Mouse (Mus musculus): Measurements from ENCODE around the gene Sox15. TPM values are rescaled to one million over a fixed set of nuclear protein-coding genes. Genes with fewer than 3 reads are reported as not detected.

Gene Sox15
- polyA plus RNA-seq, 1 experiment from 2014 or later: not detected

- no peak overlapping the region for H3K4me3 ChIP-seq (ENCODE audit: low read depth, low read length)
- no peaks in the 10 kb centered on the region for H3K9me3 ChIP-seq (replicated peaks; ENCODE audit: control insufficient read depth, low read length)
- no peak overlapping the region for H3K27ac ChIP-seq (replicated peaks; ENCODE audit: low read depth, low read length)
- DNase-seq (ENCODE audit: low spot score) (no peak), ATAC-seq (replicated peaks; ENCODE audit: insufficient number of reproducible peaks, low FRiP score, low TSS enrichment, low read depth) (no peak)
- H3K27me3 ChIP-seq (ENCODE audit: control insufficient read depth, insufficient read depth, low read length): no peaks in the 10 kb centered on the region
- no peaks in the 10 kb centered on the region for H3K36me3 ChIP-seq (replicated peaks; ENCODE audit: control insufficient read depth, insufficient read depth, low read depth, low read length)
- no peak overlapping the region for H3K4me2 ChIP-seq (ENCODE audit: low read depth, low read length)
- no peaks in the 10 kb centered on the region; the same call in 1 of the 2 replicates for H3K4me1 ChIP-seq (ENCODE audit: control insufficient read depth, insufficient read depth, low read length)
- H3K9ac ChIP-seq (replicated peaks; ENCODE audit: low read length): no peak overlapping the region
- 83% methylated on average over 7 of the region's 7 CpGs for WGBS
Measured at GRCm38 (mm10) chr11:69683576-69683975, 28.5 kb downstream of the Sox15 start.

- H3K9ac ChIP-seq (replicated peaks; ENCODE audit: low read length): no peak overlapping the region
- no peaks in the 10 kb centered on the region for H3K9me3 ChIP-seq (replicated peaks; ENCODE audit: control insufficient read depth, low read length)
- 75% methylated on average over 12 of the region's 12 CpGs for WGBS
- H3K4me3 ChIP-seq (ENCODE audit: low read depth, low read length): no peak overlapping the region
- no peaks in the 10 kb centered on the region for H3K27me3 ChIP-seq (ENCODE audit: control insufficient read depth, insufficient read depth, low read length)
- DNase-seq (ENCODE audit: low spot score): no peak
- H3K27ac ChIP-seq (replicated peaks; ENCODE audit: low read depth, low read length): no peak overlapping the region
- H3K4me1 ChIP-seq (ENCODE audit: control insufficient read depth, insufficient read depth, low read length): no peaks in the 10 kb centered on the region; the same call in 1 of the 2 replicates
- no peaks in the 10 kb centered on the region for H3K36me3 ChIP-seq (replicated peaks; ENCODE audit: control insufficient read depth, insufficient read depth, low read depth, low read length)
- no peak for ATAC-seq (replicated peaks; ENCODE audit: insufficient number of reproducible peaks, low FRiP score, low TSS enrichment, low read depth)
- no peak overlapping the region for H3K4me2 ChIP-seq (ENCODE audit: low read depth, low read length)
Measured at GRCm38 (mm10) chr11:69684128-69684745, 29.1 kb downstream of the Sox15 start.

DNA sequence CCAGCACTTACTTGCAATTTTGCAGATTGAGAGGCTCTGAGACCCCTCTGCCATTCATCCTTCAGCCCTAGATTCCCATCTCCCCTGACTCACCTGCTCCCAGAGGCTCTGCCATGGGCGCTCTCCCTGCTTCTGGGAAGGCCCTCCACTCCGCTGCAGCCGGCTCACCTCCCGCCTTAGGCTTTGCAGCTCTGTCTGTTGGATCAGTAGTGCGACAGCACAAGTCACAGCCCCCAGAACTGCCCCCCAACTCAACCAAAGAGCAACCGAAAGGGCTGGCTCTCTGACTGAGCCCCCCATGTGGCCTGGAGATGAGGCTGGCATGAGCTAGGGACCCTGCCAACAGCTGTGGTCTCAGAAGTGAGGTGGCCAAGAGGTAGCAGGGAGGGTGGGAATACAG lies 29.8 kb downstream of the Sox15 start:
- H3K4me1 ChIP-seq (ENCODE audit: control insufficient read depth, insufficient read depth, low read length): no peaks in the 10 kb centered on the region; the same call in 1 of the 2 replicates
- H3K4me3 ChIP-seq (ENCODE audit: low read depth, low read length): no peak overlapping the region

GRCm38 (mm10) chr11:69685526-69686148 lies 30.5 kb downstream of the Sox15 start, which contains the start of gene Tnfsf13:
Tnfsf13 (minus strand) TSS chr11:69685784.
- DNase-seq (ENCODE audit: low spot score) (no peak), ATAC-seq (replicated peaks; ENCODE audit: insufficient number of reproducible peaks, low FRiP score, low TSS enrichment, low read depth) (no peak)
- Histone ChIP-seq H3K36me3 (replicated peaks; ENCODE audit: control insufficient read depth, insufficient read depth, low read depth, low read length) (no peaks in the 10 kb centered on the region), H3K9ac (replicated peaks; ENCODE audit: low read length) (0 out of 2 replicates have a peak within 1 kb of the TSS, but pooled peaks have one; percentile 14), H3K4me2 (ENCODE audit: low read depth, low read length) (no peak within 1 kb of the TSS), H3K9me3 (replicated peaks; ENCODE audit: control insufficient read depth, low read length) (no peaks in the 10 kb centered on the region), H3K4me3 (ENCODE audit: low read depth, low read length) (no peak within 1 kb of the TSS), H3K4me1 (ENCODE audit: control insufficient read depth, insufficient read depth, low read length) (no peaks in the 10 kb centered on the region), H3K27ac (replicated peaks; ENCODE audit: low read depth, low read length) (no peak within 1 kb of the TSS), H3K27me3 (ENCODE audit: control insufficient read depth, insufficient read depth, low read length) (no peaks in the 10 kb centered on the region)
- WGBS: 74% methylated on average over 10 of the region's 10 CpGs

More for the DNA sequence above, 29.8 kb downstream of the Sox15 start:
- DNase-seq (ENCODE audit: low spot score): no peak
- WGBS: 80% methylated on average over 6 of the region's 6 CpGs
- Histone ChIP-seq H3K4me2 (ENCODE audit: low read depth, low read length) (no peak overlapping the region), H3K9ac (replicated peaks; ENCODE audit: low read length) (no peak overlapping the region), H3K9me3 (replicated peaks; ENCODE audit: control insufficient read depth, low read length) (no peaks in the 10 kb centered on the region), H3K27ac (replicated peaks; ENCODE audit: low read depth, low read length) (no peak overlapping the region), H3K36me3 (replicated peaks; ENCODE audit: control insufficient read depth, insufficient read depth, low read depth, low read length) (no peaks in the 10 kb centered on the region), H3K27me3 (ENCODE audit: control insufficient read depth, insufficient read depth, low read length) (no peaks in the 10 kb centered on the region)
- ATAC-seq (replicated peaks; ENCODE audit: insufficient number of reproducible peaks, low FRiP score, low TSS enrichment, low read depth): no peak

DNA sequence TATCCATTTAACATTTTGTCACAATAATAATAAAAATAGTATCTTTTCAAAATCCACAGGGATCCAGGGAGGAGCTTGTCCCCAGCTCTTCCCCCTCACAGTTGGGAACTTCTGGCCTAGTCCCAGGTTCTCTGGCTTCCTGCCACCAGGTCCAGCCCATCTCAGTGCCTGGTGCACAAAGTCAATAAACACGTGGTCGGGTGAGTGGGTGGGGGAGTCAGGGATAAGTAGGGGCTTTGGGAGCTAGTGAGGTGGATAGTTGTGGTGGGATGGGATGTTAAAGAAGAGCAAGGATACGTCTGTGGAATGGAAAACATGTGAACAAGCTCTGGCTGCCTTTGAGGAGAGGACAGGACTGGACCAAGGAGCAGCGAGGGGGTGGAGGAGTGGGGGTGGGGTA lies 31.3 kb downstream of the Sox15 start:
- Histone ChIP-seq H3K4me2 (ENCODE audit: low read depth, low read length) (no peak overlapping the region), H3K9me3 (replicated peaks; ENCODE audit: control insufficient read depth, low read length) (no peaks in the 10 kb centered on the region), H3K4me1 (ENCODE audit: control insufficient read depth, insufficient read depth, low read length) (no peaks in the 10 kb centered on the region), H3K4me3 (ENCODE audit: low read depth, low read length) (no peak overlapping the region), H3K27ac (replicated peaks; ENCODE audit: low read depth, low read length) (no peak overlapping the region), H3K36me3 (replicated peaks; ENCODE audit: control insufficient read depth, insufficient read depth, low read depth, low read length) (no peaks in the 10 kb centered on the region), H3K27me3 (ENCODE audit: control insufficient read depth, insufficient read depth, low read length) (no peaks in the 10 kb centered on the region), H3K9ac (replicated peaks; ENCODE audit: low read length) (no peak overlapping the region)
- ATAC-seq (replicated peaks; ENCODE audit: insufficient number of reproducible peaks, low FRiP score, low TSS enrichment, low read depth): no peak
- no peak for DNase-seq (ENCODE audit: low spot score)
- WGBS: 18% methylated on average over 4 of the region's 4 CpGs

DNA sequence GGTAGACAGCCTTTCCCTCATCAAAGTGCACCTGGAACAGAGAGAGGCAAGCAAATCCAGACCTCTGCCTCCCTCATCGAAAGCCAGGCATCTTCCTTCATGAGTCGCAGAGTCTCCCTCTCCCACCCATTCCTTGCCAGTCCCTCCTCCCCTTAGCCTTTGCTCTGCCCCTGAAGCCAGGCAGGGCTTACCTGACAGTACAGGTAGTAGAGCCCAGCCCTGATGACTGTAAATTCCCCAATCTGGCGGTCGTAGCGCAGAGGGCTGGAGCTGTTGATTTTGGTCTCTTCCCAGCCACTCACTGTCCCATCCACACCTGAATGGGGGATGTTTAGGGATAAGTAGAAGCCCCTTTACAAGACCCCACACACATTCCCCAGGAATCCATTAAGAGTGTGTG lies 31.9 kb downstream of the Sox15 start:
- Histone ChIP-seq H3K36me3 (replicated peaks; ENCODE audit: control insufficient read depth, insufficient read depth, low read depth, low read length) (no peaks in the 10 kb centered on the region), H3K4me3 (ENCODE audit: low read depth, low read length) (no peak overlapping the region), H3K27ac (replicated peaks; ENCODE audit: low read depth, low read length) (no peak overlapping the region), H3K27me3 (ENCODE audit: control insufficient read depth, insufficient read depth, low read length) (no peaks in the 10 kb centered on the region), H3K9ac (replicated peaks; ENCODE audit: low read length) (peak overlapping the region; percentile 14; the same call in 1 of the 2 replicates), H3K9me3 (replicated peaks; ENCODE audit: control insufficient read depth, low read length) (no peaks in the 10 kb centered on the region), H3K4me1 (ENCODE audit: control insufficient read depth, insufficient read depth, low read length) (no peaks in the 10 kb centered on the region), H3K4me2 (ENCODE audit: low read depth, low read length) (no peak overlapping the region)
- ATAC-seq (replicated peaks; ENCODE audit: insufficient number of reproducible peaks, low FRiP score, low TSS enrichment, low read depth) (no peak), DNase-seq (ENCODE audit: low spot score) (no peak)
- 55% methylated on average over 5 of the region's 5 CpGs for WGBS

- Histone ChIP-seq H3K9me3 (replicated peaks; ENCODE audit: control insufficient read depth, low read length) (no peaks in the 10 kb centered on the region), H3K27me3 (ENCODE audit: control insufficient read depth, insufficient read depth, low read length) (no peaks in the 10 kb centered on the region), H3K4me2 (ENCODE audit: low read depth, low read length) (no peak overlapping the region), H3K27ac (replicated peaks; ENCODE audit: low read depth, low read length) (no peak overlapping the region), H3K36me3 (replicated peaks; ENCODE audit: control insufficient read depth, insufficient read depth, low read depth, low read length) (no peaks in the 10 kb centered on the region), H3K4me3 (ENCODE audit: low read depth, low read length) (no peak overlapping the region), H3K4me1 (ENCODE audit: control insufficient read depth, insufficient read depth, low read length) (no peaks in the 10 kb centered on the region), H3K9ac (replicated peaks; ENCODE audit: low read length) (no peak overlapping the region)
- 88% methylated on average over 1 of the region's 1 CpGs for WGBS
- ATAC-seq (replicated peaks; ENCODE audit: insufficient number of reproducible peaks, low FRiP score, low TSS enrichment, low read depth) (0 out of 2 replicates have a peak, but pooled peaks have one; percentile 12), DNase-seq (ENCODE audit: low spot score) (no peak)
Measured at GRCm38 (mm10) chr11:69689891-69690290, 34.8 kb downstream of the Sox15 start.

- DNase-seq (ENCODE audit: low spot score) (no peak), ATAC-seq (replicated peaks; ENCODE audit: insufficient number of reproducible peaks, low FRiP score, low TSS enrichment, low read depth) (no peak)
- no peak overlapping the region for H3K9ac ChIP-seq (replicated peaks; ENCODE audit: low read length)
- H3K4me3 ChIP-seq (ENCODE audit: low read depth, low read length): no peak overlapping the region
- no peaks in the 10 kb centered on the region for H3K36me3 ChIP-seq (replicated peaks; ENCODE audit: control insufficient read depth, insufficient read depth, low read depth, low read length)
- H3K27ac ChIP-seq (replicated peaks; ENCODE audit: low read depth, low read length): no peak overlapping the region
- WGBS: 78% methylated on average over 9 of the region's 9 CpGs
- no peaks in the 10 kb centered on the region for H3K9me3 ChIP-seq (replicated peaks; ENCODE audit: control insufficient read depth, low read length)
- H3K4me2 ChIP-seq (ENCODE audit: low read depth, low read length): no peak overlapping the region
- peaks cover 3% of the 10 kb centered on the region; the same call in 1 of the 2 replicates for H3K4me1 ChIP-seq (ENCODE audit: control insufficient read depth, insufficient read depth, low read length)
- H3K27me3 ChIP-seq (ENCODE audit: control insufficient read depth, insufficient read depth, low read length): no peaks in the 10 kb centered on the region
Measured at GRCm38 (mm10) chr11:69692196-69692811, 37.2 kb downstream of the Sox15 start.

Data from embryonic facial prominence, embryonic 11.5 days (tissue).